Mouse (Mus musculus): ENCODE measurements at regions not wholly inside any gene's neighbourhood (a gene's known extent, or its start where the extent isn't known, plus 50 kb on each side); places are given as distances from the start of the nearest gene placed in this dataset.

DNA sequence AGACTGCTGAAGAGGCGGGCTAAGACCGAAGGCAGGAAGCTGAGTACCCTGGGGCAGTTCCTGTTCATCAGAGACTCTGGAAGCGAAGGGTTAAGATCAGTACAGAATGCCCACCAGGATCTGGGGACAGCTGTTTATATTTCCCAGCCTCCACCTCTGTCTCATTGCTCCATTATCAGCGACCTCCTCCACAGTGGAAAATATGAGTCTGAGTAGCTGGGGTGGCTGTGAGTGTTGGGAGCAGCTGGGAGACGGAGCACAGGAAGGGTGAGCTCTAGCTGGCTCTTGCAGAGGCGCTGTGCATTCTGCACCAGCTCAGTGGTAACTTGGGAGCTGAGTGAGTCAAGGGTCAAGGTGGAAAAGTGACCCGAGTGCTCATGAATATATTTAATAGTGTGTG lies 96.2 kb downstream of the Gm10604 start:
- Histone ChIP-seq H3K27me3 (ENCODE audit: control insufficient read depth, insufficient read depth, low read length) (no peaks in the 10 kb centered on the region), H3K4me3 (replicated peaks; ENCODE audit: low read length) (no peak overlapping the region), H3K4me2 (replicated peaks) (no peak overlapping the region), H3K36me3 (replicated peaks; ENCODE audit: control insufficient read depth, insufficient read depth) (no peaks in the 10 kb centered on the region), H3K27ac (no peak overlapping the region), H3K4me1 (replicated peaks; ENCODE audit: control insufficient read depth, insufficient read depth, low read length) (no peaks in the 10 kb centered on the region; the same call in 1 of the 2 replicates), H3K9ac (no peak overlapping the region), H3K9me3 (ENCODE audit: control insufficient read depth, low read length) (no peaks in the 10 kb centered on the region)
- WGBS: 72% methylated on average over 7 of the region's 7 CpGs
- ATAC-seq (ENCODE audit: low FRiP score): no peak
- DNase-seq (ENCODE audit: low spot score): no peak

- no peak overlapping the region for H3K27ac ChIP-seq
- no peaks in the 10 kb centered on the region; the same call in 1 of the 2 replicates for H3K4me1 ChIP-seq (replicated peaks; ENCODE audit: control insufficient read depth, insufficient read depth, low read length)
- H3K9ac ChIP-seq: no peak overlapping the region
- ATAC-seq (ENCODE audit: low FRiP score): no peak
- no peak overlapping the region for H3K4me3 ChIP-seq (replicated peaks; ENCODE audit: low read length)
- H3K27me3 ChIP-seq (ENCODE audit: control insufficient read depth, insufficient read depth, low read length): no peaks in the 10 kb centered on the region
- 61% methylated on average over 5 of the region's 5 CpGs for WGBS
- H3K4me2 ChIP-seq (replicated peaks): no peak overlapping the region
- H3K9me3 ChIP-seq (ENCODE audit: control insufficient read depth, low read length): no peaks in the 10 kb centered on the region
- no peaks in the 10 kb centered on the region for H3K36me3 ChIP-seq (replicated peaks; ENCODE audit: control insufficient read depth, insufficient read depth)
- DNase-seq (ENCODE audit: low spot score): no peak
Measured at GRCm38 (mm10) chr4:11883295-11883694, 97.8 kb downstream of the Gm10604 start.

DNA sequence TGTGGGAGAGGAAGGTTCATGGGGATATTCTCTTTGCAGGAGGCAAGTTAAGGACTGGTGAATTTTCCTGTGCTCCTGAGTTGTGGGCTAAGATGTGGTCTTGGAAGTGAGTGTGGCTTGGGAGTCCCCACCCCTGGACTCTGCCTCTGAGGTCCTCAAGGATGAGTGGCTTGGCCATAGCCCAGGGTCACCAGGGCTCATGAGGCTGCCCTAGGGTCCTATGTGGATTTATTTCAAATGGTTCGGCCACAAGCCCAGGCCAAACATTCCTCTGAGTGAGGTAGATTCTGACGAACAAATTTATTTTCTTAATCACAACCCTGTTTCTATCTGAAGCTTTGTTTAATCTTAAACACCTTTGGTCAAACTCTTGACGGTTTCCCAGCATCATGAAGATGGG lies 98.4 kb downstream of the Gm10604 start:
- ATAC-seq (ENCODE audit: low FRiP score): no peak

DNA sequence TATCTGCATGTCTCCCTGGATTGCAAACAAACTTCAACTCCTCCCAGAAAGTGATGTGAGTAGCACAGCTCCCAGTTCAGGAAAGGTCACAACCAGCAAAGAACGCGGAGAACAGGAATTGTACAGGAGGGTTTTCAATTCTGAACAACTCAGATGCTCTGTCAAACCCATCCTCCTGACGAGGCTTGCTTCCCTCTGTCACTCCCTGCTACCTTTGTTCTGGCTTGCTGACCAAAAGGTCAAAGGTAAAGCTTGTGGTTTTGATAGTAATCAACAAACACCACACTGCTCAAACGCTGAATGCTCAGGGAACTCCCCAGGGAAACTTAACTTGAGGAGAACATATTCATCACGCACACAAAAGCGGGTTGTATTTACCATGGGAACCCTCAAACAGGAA lies 102.4 kb downstream of the Gm10604 start:
- DNase-seq (ENCODE audit: low spot score) (no peak), ATAC-seq (ENCODE audit: low FRiP score) (no peak)
- H3K4me1 ChIP-seq (replicated peaks; ENCODE audit: control insufficient read depth, insufficient read depth, low read length): no peaks in the 10 kb centered on the region
- no peaks in the 10 kb centered on the region for H3K27me3 ChIP-seq (ENCODE audit: control insufficient read depth, insufficient read depth, low read length)
- H3K4me2 ChIP-seq (replicated peaks): no peak overlapping the region
- WGBS: 69% methylated on average over 6 of the region's 6 CpGs
- H3K27ac ChIP-seq: no peak overlapping the region
- no peak overlapping the region for H3K9ac ChIP-seq
- H3K4me3 ChIP-seq (replicated peaks; ENCODE audit: low read length): no peak overlapping the region
- H3K36me3 ChIP-seq (replicated peaks; ENCODE audit: control insufficient read depth, insufficient read depth): no peaks in the 10 kb centered on the region
- H3K9me3 ChIP-seq (ENCODE audit: control insufficient read depth, low read length): no peaks in the 10 kb centered on the region

More for the DNA sequence above, 98.4 kb downstream of the Gm10604 start:
- DNase-seq (ENCODE audit: low spot score): no peak
- no peaks in the 10 kb centered on the region for H3K9me3 ChIP-seq (ENCODE audit: control insufficient read depth, low read length)
- H3K36me3 ChIP-seq (replicated peaks; ENCODE audit: control insufficient read depth, insufficient read depth): no peaks in the 10 kb centered on the region
- H3K4me3 ChIP-seq (replicated peaks; ENCODE audit: low read length): no peak overlapping the region
- 90% methylated on average over 3 of the region's 3 CpGs for WGBS
- no peak overlapping the region for H3K9ac ChIP-seq
- H3K27ac ChIP-seq: no peak overlapping the region
- no peaks in the 10 kb centered on the region; the same call in 1 of the 2 replicates for H3K4me1 ChIP-seq (replicated peaks; ENCODE audit: control insufficient read depth, insufficient read depth, low read length)
- no peak overlapping the region for H3K4me2 ChIP-seq (replicated peaks)
- H3K27me3 ChIP-seq (ENCODE audit: control insufficient read depth, insufficient read depth, low read length): no peaks in the 10 kb centered on the region

GRCm38 (mm10) chr4:11877945-11878344 lies 103.1 kb downstream of the Gm10604 start:
- Histone ChIP-seq H3K9me3 (ENCODE audit: control insufficient read depth, low read length) (no peaks in the 10 kb centered on the region), H3K36me3 (replicated peaks; ENCODE audit: control insufficient read depth, insufficient read depth) (no peaks in the 10 kb centered on the region), H3K9ac (no peak overlapping the region), H3K27ac (no peak overlapping the region), H3K4me1 (replicated peaks; ENCODE audit: control insufficient read depth, insufficient read depth, low read length) (no peaks in the 10 kb centered on the region), H3K4me2 (replicated peaks) (no peak overlapping the region), H3K4me3 (replicated peaks; ENCODE audit: low read length) (no peak overlapping the region), H3K27me3 (ENCODE audit: control insufficient read depth, insufficient read depth, low read length) (no peaks in the 10 kb centered on the region)
- 92% methylated on average over 4 of the region's 4 CpGs for WGBS
- no peak for DNase-seq (ENCODE audit: low spot score)
- no peak for ATAC-seq (ENCODE audit: low FRiP score)

DNA sequence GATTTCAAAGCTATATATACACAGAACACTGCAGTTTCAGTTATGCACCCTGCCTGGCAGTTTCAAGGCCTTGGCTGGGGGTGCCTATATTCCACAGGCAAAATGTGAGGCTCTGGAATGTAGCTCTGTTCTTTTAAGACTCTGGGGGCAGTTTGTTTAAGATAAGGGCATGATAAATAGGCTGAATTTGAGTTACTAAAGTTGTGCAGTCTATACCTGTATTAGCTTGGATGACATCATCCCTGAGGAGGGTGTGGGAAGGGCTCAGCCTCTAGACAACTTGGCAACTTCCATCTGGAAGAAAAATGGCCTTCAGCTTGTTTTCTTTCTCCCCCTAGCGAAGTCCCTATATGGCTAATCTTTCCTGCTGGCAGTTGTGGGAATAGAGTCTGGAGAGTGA lies 105.1 kb downstream of the Gm10604 start:
- WGBS: 90% methylated on average over 1 of the region's 1 CpGs
- no peaks in the 10 kb centered on the region for H3K27me3 ChIP-seq (ENCODE audit: control insufficient read depth, insufficient read depth, low read length)
- ATAC-seq (ENCODE audit: low FRiP score) (no peak), DNase-seq (ENCODE audit: low spot score) (no peak)
- no peak overlapping the region for H3K9ac ChIP-seq
- H3K27ac ChIP-seq: no peak overlapping the region
- no peaks in the 10 kb centered on the region for H3K4me1 ChIP-seq (replicated peaks; ENCODE audit: control insufficient read depth, insufficient read depth, low read length)
- H3K4me2 ChIP-seq (replicated peaks): no peak overlapping the region
- no peaks in the 10 kb centered on the region for H3K36me3 ChIP-seq (replicated peaks; ENCODE audit: control insufficient read depth, insufficient read depth)
- no peak overlapping the region for H3K4me3 ChIP-seq (replicated peaks; ENCODE audit: low read length)
- H3K9me3 ChIP-seq (ENCODE audit: control insufficient read depth, low read length): no peaks in the 10 kb centered on the region

GRCm38 (mm10) chr4:11874586-11875264 lies 106.3 kb downstream of the Gm10604 start:
- Histone ChIP-seq H3K27ac (no peak overlapping the region), H3K9me3 (ENCODE audit: control insufficient read depth, low read length) (no peaks in the 10 kb centered on the region), H3K4me3 (replicated peaks; ENCODE audit: low read length) (no peak overlapping the region), H3K9ac (no peak overlapping the region), H3K4me1 (replicated peaks; ENCODE audit: control insufficient read depth, insufficient read depth, low read length) (no peaks in the 10 kb centered on the region), H3K4me2 (replicated peaks) (no peak overlapping the region), H3K36me3 (replicated peaks; ENCODE audit: control insufficient read depth, insufficient read depth) (no peaks in the 10 kb centered on the region), H3K27me3 (ENCODE audit: control insufficient read depth, insufficient read depth, low read length) (no peaks in the 10 kb centered on the region)
- ATAC-seq (ENCODE audit: low FRiP score) (no peak), DNase-seq (ENCODE audit: low spot score) (no peak)
- 77% methylated on average over 4 of the region's 4 CpGs for WGBS

DNA sequence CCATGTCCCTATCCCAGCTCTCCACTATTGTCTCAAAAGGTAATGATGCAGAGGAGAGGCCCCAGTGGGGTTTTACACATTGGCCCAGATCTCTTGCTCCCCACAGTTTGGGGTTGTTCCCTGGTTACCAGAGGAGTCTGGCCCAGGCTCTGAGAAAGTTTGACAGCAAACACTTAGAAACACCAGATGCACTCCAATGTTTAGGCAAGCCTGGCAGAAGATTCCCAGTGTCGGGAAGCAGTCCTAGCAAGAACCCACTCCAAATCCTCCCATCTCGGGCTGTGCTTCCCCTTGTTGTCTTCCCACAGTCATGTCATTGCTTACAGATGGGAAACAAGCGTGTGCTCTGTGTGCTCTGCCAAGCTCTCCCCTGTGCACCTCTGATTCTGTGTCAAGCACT lies 109.0 kb downstream of the Gm10604 start:
- Histone ChIP-seq H3K9ac (no peak overlapping the region), H3K4me1 (replicated peaks; ENCODE audit: control insufficient read depth, insufficient read depth, low read length) (no peaks in the 10 kb centered on the region), H3K27ac (no peak overlapping the region), H3K27me3 (ENCODE audit: control insufficient read depth, insufficient read depth, low read length) (no peaks in the 10 kb centered on the region), H3K9me3 (ENCODE audit: control insufficient read depth, low read length) (no peaks in the 10 kb centered on the region), H3K4me3 (replicated peaks; ENCODE audit: low read length) (no peak overlapping the region), H3K4me2 (replicated peaks) (no peak overlapping the region), H3K36me3 (replicated peaks; ENCODE audit: control insufficient read depth, insufficient read depth) (no peaks in the 10 kb centered on the region)
- ATAC-seq (ENCODE audit: low FRiP score): no peak
- 87% methylated on average over 3 of the region's 3 CpGs for WGBS
- no peak for DNase-seq (ENCODE audit: low spot score)

DNA sequence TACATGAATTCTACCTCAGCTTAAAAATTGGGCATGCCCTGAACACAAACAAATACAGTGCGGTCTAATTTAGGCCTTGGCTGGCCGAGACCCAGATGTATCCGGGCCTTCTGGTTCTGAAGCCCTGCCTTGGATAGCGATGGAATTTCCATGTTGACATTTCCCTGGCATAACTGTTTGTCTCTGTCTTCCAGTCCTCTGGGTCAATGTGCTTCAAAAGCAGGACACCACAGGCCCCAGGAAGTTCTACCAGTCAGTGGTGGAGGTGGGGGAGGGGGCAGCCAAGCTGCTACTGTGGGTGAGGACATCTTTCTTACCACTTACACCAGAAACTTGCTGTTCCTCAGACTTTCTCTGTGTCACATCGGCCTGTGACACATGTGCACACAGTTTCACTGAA lies 111.3 kb downstream of the Gm10604 start:
- WGBS: 82% methylated on average over 5 of the region's 5 CpGs
- DNase-seq (ENCODE audit: low spot score): no peak

DNA sequence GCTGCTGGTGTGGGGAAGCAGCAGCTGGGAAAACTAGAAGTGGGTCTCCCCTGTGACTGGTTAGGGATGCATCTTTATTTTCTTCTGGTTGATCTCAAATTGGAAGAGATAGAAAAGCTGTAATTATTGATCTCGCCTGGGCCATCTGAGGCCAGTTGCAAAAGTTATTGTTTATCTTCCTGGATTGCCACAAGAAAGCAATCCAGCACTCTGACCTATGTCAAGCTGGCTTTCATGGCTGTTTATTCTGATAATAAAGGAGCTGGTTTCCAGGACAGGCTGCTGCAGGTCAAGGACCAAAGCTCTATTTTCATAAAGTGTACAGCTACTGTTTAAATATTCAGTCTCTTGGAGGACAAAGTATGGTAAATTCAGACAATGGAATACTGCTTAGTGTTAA lies 112.5 kb downstream of the Gm10604 start:
- H3K36me3 ChIP-seq (replicated peaks; ENCODE audit: control insufficient read depth, insufficient read depth): no peaks in the 10 kb centered on the region
- no peaks in the 10 kb centered on the region for H3K4me1 ChIP-seq (replicated peaks; ENCODE audit: control insufficient read depth, insufficient read depth, low read length)
- no peak overlapping the region for H3K9ac ChIP-seq
- WGBS: 73% methylated on average over 1 of the region's 1 CpGs
- H3K4me3 ChIP-seq (replicated peaks; ENCODE audit: low read length): no peak overlapping the region
- H3K27ac ChIP-seq: no peak overlapping the region
- no peaks in the 10 kb centered on the region for H3K27me3 ChIP-seq (ENCODE audit: control insufficient read depth, insufficient read depth, low read length)
- no peaks in the 10 kb centered on the region for H3K9me3 ChIP-seq (ENCODE audit: control insufficient read depth, low read length)
- no peak overlapping the region for H3K4me2 ChIP-seq (replicated peaks)
- ATAC-seq (ENCODE audit: low FRiP score) (no peak), DNase-seq (ENCODE audit: low spot score) (no peak)

More for the DNA sequence above, 111.3 kb downstream of the Gm10604 start:
- Histone ChIP-seq H3K4me1 (replicated peaks; ENCODE audit: control insufficient read depth, insufficient read depth, low read length) (no peaks in the 10 kb centered on the region), H3K4me2 (replicated peaks) (no peak overlapping the region), H3K9ac (no peak overlapping the region), H3K27ac (no peak overlapping the region), H3K36me3 (replicated peaks; ENCODE audit: control insufficient read depth, insufficient read depth) (no peaks in the 10 kb centered on the region), H3K27me3 (ENCODE audit: control insufficient read depth, insufficient read depth, low read length) (no peaks in the 10 kb centered on the region), H3K9me3 (ENCODE audit: control insufficient read depth, low read length) (no peaks in the 10 kb centered on the region), H3K4me3 (replicated peaks; ENCODE audit: low read length) (no peak overlapping the region)
- no peak for ATAC-seq (ENCODE audit: low FRiP score)

Data from hindbrain, embryonic 14.5 days (tissue).